Mouse (Mus musculus) right cerebral cortex, adult 18-20 months (tissue): ENCODE measurements around the gene Rtkn2.

ENCODE experiments used
- DNase-seq: peaks from one replicate; pipeline ENCODE4 v3.0.0; 2022; ENCODE audit warnings: mixed read lengths

Rtkn2 gene

DNA sequence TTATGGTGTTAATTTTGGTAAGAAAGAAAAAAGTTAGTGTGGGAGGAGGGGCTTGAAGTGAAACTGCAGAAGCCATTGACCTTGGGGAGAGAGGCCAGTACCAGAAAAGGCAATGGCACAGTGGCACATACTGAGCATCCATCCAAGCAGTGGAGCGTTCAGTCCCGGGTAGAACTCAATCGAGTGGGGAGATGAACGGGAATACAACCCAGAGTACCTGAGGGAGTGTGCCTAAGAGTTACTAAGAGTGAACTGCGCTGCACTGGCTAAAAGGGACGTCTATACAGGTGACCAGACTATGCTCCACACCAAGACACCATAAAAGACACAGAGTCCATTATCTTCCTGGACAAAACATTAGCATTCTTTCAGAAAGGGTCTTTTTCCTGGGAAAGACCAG lies 128.3 kb downstream of the Rtkn2 start:
- no peak for DNase-seq
